Comparison of ENCODE assay signal across 8 mouse cellular contexts in genomic region chrX:13070573-13071240, GRCm38 (mm10). TPM values are rescaled to one million over a fixed set of nuclear protein-coding genes. Genes with fewer than 3 reads are reported as not detected.
A peak's percentile ranks its signal among the peaks of the same experiment; 100 is the strongest.
DNase-seq lines count a peak whose midpoint lies in the region; ATAC-seq and TF ChIP-seq lines count a peak whose summit lies in the region.

No protein-coding gene starts in this region.

- peak; percentile 86 for ATAC-seq in forebrain, embryonic 14.5 days
- ATAC-seq in neutrophil, adult 5-6 weeks (ENCODE audit: extremely low read depth, insufficient number of reproducible peaks, low FRiP score, poor library complexity, severe bottlenecking) = peak; percentile 27; the same call in 1 of the 2 replicates

- no peak for TF ChIP-seq POLR2A in ES-Bruce4 (IDR thresholded peaks at IDR 0.05; ENCODE audit: insufficient read depth, low read length)
- TF ChIP-seq POLR2A in lung, adult 2 months (IDR thresholded peaks at IDR 0.05; ENCODE audit: borderline replicate concordance, extremely low read depth, low read depth, low read length) = peak; percentile 45; the same call in 1 of the 2 replicates
- TF ChIP-seq POLR2A in thymus, adult 2 months (IDR thresholded peaks at IDR 0.05; ENCODE audit: control insufficient read depth, extremely low read depth, insufficient read depth, low read length, poor library complexity) = 0 out of 2 replicates have a peak, but pooled peaks have one; percentile 36

- DNase-seq in cerebellum, adult 11 months = peak; percentile 91
- peak; percentile 97 for DNase-seq in forebrain, embryonic 14.5 days (ENCODE audit: low spot score)
- DNase-seq in heart, postnatal 14 days = peak; percentile 88 to 91
- peak; percentile 89 to 95 for DNase-seq in layer of hippocampus, adult 18-20 months (ENCODE audit: low spot score in 2 of 2)
- DNase-seq in lung, adult 2 months = peak; percentile 81
- peak; percentile 79 for DNase-seq in thymus, adult 2 months

- intact Hi-C loops in heart, postnatal 14 days (cut with DNase I) = loop anchor here (2.0 kb wide), 1 partner anchor 28 kb away; no protein-coding TSS in a partner anchor

- TF ChIP-seq EP300 in ES-Bruce4 (IDR thresholded peaks at IDR 0.05; ENCODE audit: insufficient read depth, low read depth, low read length) = peak; percentile 4; the same call in 1 of the 2 replicates

- peak overlapping the region; percentile 84 for H3K27ac ChIP-seq in ES-Bruce4 (ENCODE audit: insufficient read depth, low read length)
- H3K27ac ChIP-seq in forebrain, embryonic 14.5 days (ENCODE audit: low read depth, low read length) = peak overlapping the region; percentile 97
- peak overlapping the region; percentile 96 for H3K27ac ChIP-seq in thymus, adult 2 months (ENCODE audit: control insufficient read depth, insufficient read depth, low read length)

- H3K4me1 ChIP-seq in ES-Bruce4 (ENCODE audit: control insufficient read depth, insufficient read depth, low read length) = no peaks in the 10 kb centered on the region
- no peaks in the 10 kb centered on the region for H3K4me1 ChIP-seq in forebrain, embryonic 14.5 days (ENCODE audit: control insufficient read depth, insufficient read depth, low read length)
- H3K4me1 ChIP-seq in lung, adult 2 months (ENCODE audit: control insufficient read depth, insufficient read depth, low read length) = peaks cover 2% of the 10 kb centered on the region; the same call in 1 of the 2 replicates
- H3K4me1 ChIP-seq in thymus, adult 2 months (replicated peaks; ENCODE audit: control insufficient read depth, insufficient read depth, low read length) = 0 out of 2 replicates have a peak, but pooled peaks cover 2% of the 10 kb centered on the region

- H3K36me3 ChIP-seq in ES-Bruce4 (ENCODE audit: control insufficient read depth, insufficient read depth, low read length, poor library complexity, severe bottlenecking) = peaks cover 3% of the 10 kb centered on the region
- no peaks in the 10 kb centered on the region for H3K36me3 ChIP-seq in forebrain, embryonic 14.5 days (ENCODE audit: control insufficient read depth, insufficient read depth, low read length)
- H3K36me3 ChIP-seq in thymus, adult 2 months (ENCODE audit: control insufficient read depth, insufficient read depth, low read length) = no peaks in the 10 kb centered on the region

- WGBS in forebrain, embryonic 14.5 days = 31% methylated on average over 35 of the region's 35 CpGs
- WGBS in lung, adult 2 months = 26% methylated on average over 35 of the region's 35 CpGs
- WGBS in thymus, adult 2 months = 1% methylated on average over 28 of the region's 35 CpGs

- peak overlapping the region; percentile 76 for H3K4me3 ChIP-seq in ES-Bruce4 (ENCODE audit: low read depth, low read length)
- H3K4me3 ChIP-seq in forebrain, embryonic 14.5 days (ENCODE audit: low read depth, low read length) = peak overlapping the region; percentile 63
- peak overlapping the region; percentile 98 for H3K4me3 ChIP-seq in lung, adult 2 months (replicated peaks; ENCODE audit: extremely low read depth, low read depth, low read length)
- peak overlapping the region; percentile 89 for H3K4me3 ChIP-seq in thymus, adult 2 months (ENCODE audit: control insufficient read depth, insufficient read depth, low read length)

- no peaks in the 10 kb centered on the region for H3K27me3 ChIP-seq in ES-Bruce4 (ENCODE audit: control insufficient read depth, insufficient read depth, low read length, poor library complexity, severe bottlenecking)
- H3K27me3 ChIP-seq in forebrain, embryonic 14.5 days (replicated peaks; ENCODE audit: control insufficient read depth, insufficient read depth, low read length) = no peaks in the 10 kb centered on the region
- H3K27me3 ChIP-seq in thymus, adult 2 months (ENCODE audit: control insufficient read depth, insufficient read depth, low read length) = no peaks in the 10 kb centered on the region

- H3K9me3 ChIP-seq in ES-Bruce4 (replicated peaks; ENCODE audit: control insufficient read depth, insufficient read depth, low read length, poor library complexity, severe bottlenecking) = no peaks in the 10 kb centered on the region
- H3K9me3 ChIP-seq in forebrain, embryonic 14.5 days (replicated peaks; ENCODE audit: control insufficient read depth, low read length) = no peaks in the 10 kb centered on the region

- peak overlapping the region; percentile 35 for H3K9ac ChIP-seq in ES-Bruce4 (ENCODE audit: low read depth, poor library complexity, severe bottlenecking)
- H3K9ac ChIP-seq in forebrain, embryonic 14.5 days (ENCODE audit: low read length) = peak overlapping the region; percentile 81

- no peak for TF ChIP-seq CTCF in ES-Bruce4 (IDR thresholded peaks at IDR 0.05; ENCODE audit: low read depth, low read length)
- no peak for TF ChIP-seq CTCF in lung, adult 2 months (IDR thresholded peaks at IDR 0.05; ENCODE audit: insufficient read depth, low read length)
- TF ChIP-seq CTCF in thymus, adult 2 months (IDR thresholded peaks at IDR 0.05; ENCODE audit: borderline replicate concordance, control insufficient read depth, extremely low read depth, insufficient read depth, low read length, poor library complexity) = no peak

- peak overlapping the region; percentile 37 for H3K4me2 ChIP-seq in forebrain, embryonic 14.5 days (ENCODE audit: low read length)

RNA-seq across cellular contexts. Expression of gene Usp9x, which starts 0.6 kb away (rescaled TPM):
- 335 and 375 TPM in 2 replicates for polyA plus RNA-seq in ES-Bruce4 (2011; ENCODE audit: insufficient read depth, insufficient read length, low read depth, missing spikeins)
- 61.2 and 88.9 TPM in 2 replicates for polyA plus RNA-seq in forebrain, embryonic 14.5 days (2014; fragmentation: Nextera tagmentation; extraction: Ambion mirVana)
- 100 to 1,000 TPM; 136 to 154 TPM for total RNA-seq in heart, postnatal 14 days (2021)
- 100 to 1,000 TPM; 223 to 228 TPM for total RNA-seq in layer of hippocampus, adult 18-20 months (2021)
- 11.1 and 14.7 TPM in 2 replicates for polyA plus RNA-seq in lung, adult 2 months (2012; rRNA removed)
- total RNA-seq in neutrophil, adult 5-6 weeks (2017) = 130 and 134 TPM in 2 replicates
- polyA plus RNA-seq in thymus, adult 2 months (2012; rRNA removed) = 14.4 and 16.2 TPM in 2 replicates

Comparison
In these comparisons a context has a peak if more than half of its experiments do, and no peak if none do; other contexts are left out.
1. Peak in every context shown above with its lines: DNase-seq, ATAC-seq, H3K4me3 ChIP-seq and H3K27ac ChIP-seq.